8 mouse cellular contexts compared by ENCODE assay signal in the genomic region with DNA sequence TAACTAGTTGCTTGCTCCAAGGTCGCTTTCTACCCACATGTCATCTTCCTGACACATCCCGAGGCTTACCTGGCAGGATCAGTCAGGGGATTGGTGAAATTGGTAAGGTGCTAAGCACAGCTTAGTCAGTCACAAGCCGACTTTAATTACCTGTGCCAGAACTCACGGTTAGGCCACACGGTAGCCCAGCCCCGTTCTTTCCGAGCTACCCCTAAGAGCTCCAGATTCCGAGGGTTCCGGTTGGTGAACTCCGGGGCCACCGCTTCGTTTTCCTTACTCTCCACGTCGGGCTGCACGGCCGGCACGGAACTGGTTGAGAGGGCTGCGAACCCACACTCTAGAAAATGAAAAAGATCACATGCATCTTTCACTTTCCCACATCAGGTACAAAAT. TPM values are rescaled to one million over a fixed set of nuclear protein-coding genes. Genes with fewer than 3 reads are reported as not detected.
DNase-seq lines count a peak whose midpoint lies in the region; ATAC-seq and TF ChIP-seq lines count a peak whose summit lies in the region.

TSS of gene Tcp1 (plus strand) at position 214 of the 393 bp plus-strand sequence.

- TF ChIP-seq CTCF in spleen, adult 2 months (IDR thresholded peaks at IDR 0.05; ENCODE audit: extremely low read depth, insufficient read depth, insufficient read length, insufficient replicate concordance), result no peak
- no peak for TF ChIP-seq CTCF in liver, postnatal 0 days (IDR thresholded peaks at IDR 0.05; ENCODE audit: low read depth)

- H3K27me3 ChIP-seq in spleen, adult 2 months (ENCODE audit: control insufficient read depth, insufficient read depth, low read length), result no peaks in the 10 kb centered on the region
- H3K27me3 ChIP-seq in intestine, embryonic 14.5 days (replicated peaks; ENCODE audit: control insufficient read depth, insufficient read depth, low read length), result no peaks in the 10 kb centered on the region
- H3K27me3 ChIP-seq in liver, postnatal 0 days (ENCODE audit: insufficient read depth, low read length), result no peaks in the 10 kb centered on the region

- TF ChIP-seq POLR2A in spleen, adult 2 months (IDR thresholded peaks at IDR 0.05; ENCODE audit: low read depth, low read length), result no peak

- peak within 1 kb of the TSS; percentile 89 for H3K27ac ChIP-seq in spleen, adult 2 months (ENCODE audit: insufficient read depth, low read length)
- peak within 1 kb of the TSS; percentile 79 for H3K27ac ChIP-seq in intestine, embryonic 14.5 days (ENCODE audit: low read depth)
- H3K27ac ChIP-seq in liver, postnatal 0 days (ENCODE audit: low read depth), result peak within 1 kb of the TSS; percentile 90

- DNase-seq in spleen, adult 2 months (ENCODE audit: low read depth in 1 of 2, low spot score in 2 of 2), result peak in 1 of 2 experiments; percentile 11
- DNase-seq in spleen, adult 18-20 months, result no peak
- DNase-seq in c-Kit-positive CD71-positive TER-119-negative erythroid progenitor cells, embryonic 14.5 days (ENCODE audit: low read depth), result peak; percentile 19
- no peak for DNase-seq in gastrocnemius, postnatal 14 days
- DNase-seq in intestine, embryonic 14.5 days (ENCODE audit: low spot score), result no peak
- peak; percentile 49 for DNase-seq in liver, postnatal 0 days
- DNase-seq in testis, postnatal 14 days (ENCODE audit: low spot score), result peak; percentile 61
- DNase-seq in spleen, adult 12 weeks (ENCODE audit: low spot score), result no peak

- ATAC-seq in intestine, embryonic 14.5 days (replicated peaks; ENCODE audit: low FRiP score, low TSS enrichment, low read depth), result peak; percentile 17; the same call in 1 of the 2 replicates
- ATAC-seq in liver, postnatal 0 days, result peak; percentile 9

- H3K9ac ChIP-seq in intestine, embryonic 14.5 days (ENCODE audit: low read length), result peak within 1 kb of the TSS; percentile 90
- H3K9ac ChIP-seq in liver, postnatal 0 days (replicated peaks), result peak within 1 kb of the TSS; percentile 95

- H3K4me1 ChIP-seq in spleen, adult 2 months (ENCODE audit: control insufficient read depth, insufficient read depth, insufficient read length), result no peaks in the 10 kb centered on the region; the same call in 1 of the 2 replicates
- peaks cover 10% of the 10 kb centered on the region; the same call in 1 of the 2 replicates for H3K4me1 ChIP-seq in intestine, embryonic 14.5 days (replicated peaks; ENCODE audit: control insufficient read depth, insufficient read depth, low read length)
- H3K4me1 ChIP-seq in liver, postnatal 0 days (ENCODE audit: insufficient read depth), result 0 out of 2 replicates have a peak, but pooled peaks cover 4% of the 10 kb centered on the region

- H3K4me3 ChIP-seq in spleen, adult 2 months (ENCODE audit: extremely low read depth, insufficient read depth, insufficient read length), result peak within 1 kb of the TSS; percentile 82
- peak within 1 kb of the TSS; percentile 76 for H3K4me3 ChIP-seq in intestine, embryonic 14.5 days (ENCODE audit: low read depth, low read length)
- peak within 1 kb of the TSS; percentile 94 for H3K4me3 ChIP-seq in liver, postnatal 0 days (ENCODE audit: low read depth, low read length)

- H3K4me2 ChIP-seq in intestine, embryonic 14.5 days (ENCODE audit: low read length), result peak within 1 kb of the TSS; percentile 88
- peak within 1 kb of the TSS; percentile 96 for H3K4me2 ChIP-seq in liver, postnatal 0 days (ENCODE audit: low read depth, low read length)

- WGBS in spleen, adult 2 months, result 1% methylated on average over 18 of the region's 18 CpGs
- 1% methylated on average over 18 of the region's 18 CpGs for WGBS in intestine, embryonic 14.5 days
- WGBS in liver, postnatal 0 days (ENCODE audit: insufficient replicate concordance), result under 1% methylated on average over 18 of the region's 18 CpGs

- TF ChIP-seq EP300 in liver, postnatal 0 days (IDR thresholded peaks at IDR 0.05; ENCODE audit: low read depth), result no peak; the same call in 1 of the 2 replicates

- no peaks in the 10 kb centered on the region for H3K9me3 ChIP-seq in intestine, embryonic 14.5 days (ENCODE audit: control insufficient read depth, low read length)
- H3K9me3 ChIP-seq in liver, postnatal 0 days (ENCODE audit: low read length), result no peaks in the 10 kb centered on the region

- intact Hi-C loops in gastrocnemius, postnatal 14 days (cut with DNase I; ENCODE audit: low total_unique reads), result loop anchor here (10.0 kb wide), 1 partner anchor 69 kb away; no protein-coding TSS in a partner anchor

- H3K36me3 ChIP-seq in spleen, adult 2 months (ENCODE audit: control insufficient read depth, insufficient read depth, low read length), result peaks cover 23% of the 10 kb centered on the region
- H3K36me3 ChIP-seq in intestine, embryonic 14.5 days (ENCODE audit: control insufficient read depth, insufficient read depth, low read length), result peaks cover 59% of the 10 kb centered on the region
- H3K36me3 ChIP-seq in liver, postnatal 0 days (replicated peaks; ENCODE audit: insufficient read depth, low read length), result peaks cover 49% of the 10 kb centered on the region

RNA-seq across cellular contexts. Expression of gene Tcp1, which starts in this region (rescaled TPM):
- 29.9 and 32.9 TPM in 2 replicates for polyA plus RNA-seq in spleen, adult 2 months (2012; rRNA removed)
- total RNA-seq in gastrocnemius, postnatal 14 days (2021), result 100 to 1,000 TPM; 205 to 212 TPM
- 447 and 471 TPM in 2 replicates for polyA plus RNA-seq in intestine, embryonic 14.5 days (2014; fragmentation: Nextera tagmentation; extraction: Ambion mirVana)
- polyA plus RNA-seq in liver, postnatal 0 days (2015; fragmentation: Nextera tagmentation; extraction: Ambion mirVana), result 136 TPM in 2 replicates

Comparison
In these comparisons a context has a peak if more than half of its experiments do, and no peak if none do; other contexts are left out.
1. DNase-seq: peak in c-Kit-positive CD71-positive TER-119-negative erythroid progenitor cells, embryonic 14.5 days (single experiment), liver, postnatal 0 days (single experiment) and testis, postnatal 14 days (single experiment); none in spleen, adult 18-20 months (0 of 2), gastrocnemius, postnatal 14 days (single experiment), intestine, embryonic 14.5 days (single experiment) and spleen, adult 12 weeks (single experiment).
2. Peak in every context shown above with its lines, with median percentiles within 50 percentile points of each other: H3K27ac ChIP-seq and H3K4me3 ChIP-seq.